Mouse (Mus musculus) CH12.LX (cell line): ENCODE measurements at regions not wholly inside any gene's neighbourhood (a gene's known extent, or its start where the extent isn't known, plus 50 kb on each side); places are given as distances from the start of the nearest gene placed in this dataset.

Experiments used
- DNase-seq: peaks from one replicate; pipeline ENCODE4 v3.0.0-alpha.2; 2013; ENCODE audit errors: extremely low read depth
- H3K27ac ChIP-seq: 2 replicates; pipeline ENCODE4 v1.5.1; 2012; ENCODE audit warnings: low read depth, mild to moderate bottlenecking, control low read depth, moderate library complexity; ENCODE audit not compliant: insufficient read depth
- H3K27me3 ChIP-seq: replicated peaks from 2 replicates; pipeline ENCODE3; 2012; ENCODE audit warnings: inconsistent platforms
- H3K36me3 ChIP-seq, 2 experiments: replicated peaks in 1 of 2; 2 replicates each; pipeline versions ENCODE3 to v1.6.1; 2012; ENCODE audit warnings: inconsistent platforms in 1 of 2, low read length in 1 of 2, mild to moderate bottlenecking in 1 of 2, mixed read lengths in 1 of 2, moderate library complexity in 1 of 2; ENCODE audit not compliant: control insufficient read depth in 1 of 2, insufficient read depth in 1 of 2
- H3K4me1 ChIP-seq, 2 experiments: 2 replicates each; pipeline ENCODE4 v1.6.1; 2012; ENCODE audit warnings: inconsistent platforms in 1 of 2, moderate library complexity in 1 of 2; ENCODE audit not compliant: insufficient read depth in 2 of 2, control insufficient read depth in 1 of 2
- H3K4me2 ChIP-seq: 2 replicates; pipeline ENCODE4 v1.6.1; 2012; ENCODE audit warnings: low read depth, mild to moderate bottlenecking, control low read depth; ENCODE audit not compliant: poor library complexity, insufficient read depth, severe bottlenecking
- H3K4me3 ChIP-seq, 3 experiments: fragments of 150-350 bp in 1 of 3; sonication (generic) in 1 of 3; replicated peaks in 1 of 3; 2 replicates each; pipeline versions ENCODE3 to v1.5.1; 2011 to 2012; ENCODE audit warnings: low read depth in 2 of 3, low read length in 2 of 3, mild to moderate bottlenecking in 2 of 3, moderate library complexity in 2 of 3, control low read depth in 1 of 3, improper control_type of control experiment in 1 of 3, inconsistent platforms in 1 of 3, mixed read lengths in 1 of 3; ENCODE audit not compliant: poor library complexity in 1 of 3
- H3K79me2 ChIP-seq: replicated peaks from 2 replicates; pipeline ENCODE4 v1.6.1; 2012; ENCODE audit warnings: mild to moderate bottlenecking, moderate library complexity; ENCODE audit not compliant: control insufficient read depth, poor library complexity, insufficient read depth, severe bottlenecking; ENCODE audit errors: extremely low read depth
- H3K9ac ChIP-seq: 2 replicates; pipeline ENCODE4 v1.6.1; 2012; ENCODE audit warnings: low read depth, mild to moderate bottlenecking, control low read depth, moderate library complexity; ENCODE audit not compliant: insufficient read depth
- H3K9me3 ChIP-seq: replicated peaks from 2 replicates; pipeline ENCODE3; 2012; ENCODE audit warnings: low read length, inconsistent platforms, mixed read lengths
- BHLHE40 ChIP-seq: IDR thresholded peaks from 2 replicates; pipeline ENCODE4 v1.6.1; 2011; ENCODE audit warnings: mild to moderate bottlenecking, low read depth, low read length, improper control_type of control experiment
- CHD2 ChIP-seq: IDR thresholded peaks from 2 replicates; pipeline ENCODE4 v1.6.1; 2011; ENCODE audit warnings: low read length, improper control_type of control experiment
- CTCF ChIP-seq, 2 experiments: IDR thresholded peaks in 1 of 2; conservative IDR thresholded peaks in 1 of 2; 2 replicates each; pipeline ENCODE4 v1.5.1; 2011 to 2012; ENCODE audit warnings: low read depth in 2 of 2, low read length in 2 of 2, improper control_type of control experiment in 1 of 2, inconsistent platforms in 1 of 2, mild to moderate bottlenecking in 1 of 2, moderate library complexity in 1 of 2
- E2F4 ChIP-seq: IDR thresholded peaks from 2 replicates; pipeline ENCODE4 v1.6.1; 2011; ENCODE audit warnings: low read depth, low read length, improper control_type of control experiment; ENCODE audit not compliant: insufficient replicate concordance
- ELF1 ChIP-seq: IDR thresholded peaks from 2 replicates; pipeline ENCODE4 v1.6.1; 2014; ENCODE audit warnings: low read depth, mild to moderate bottlenecking, inconsistent platforms, low read length, improper control_type of control experiment
- GABPA ChIP-seq: IDR thresholded peaks from 2 replicates; pipeline ENCODE4 v1.6.1; 2012; ENCODE audit warnings: low read depth, low read length, improper control_type of control experiment, inconsistent platforms; ENCODE audit not compliant: insufficient replicate concordance
- HCFC1 ChIP-seq: IDR thresholded peaks from 2 replicates; pipeline ENCODE4 v1.6.1; 2012; ENCODE audit warnings: low read depth, mild to moderate bottlenecking, inconsistent platforms, low read length, improper control_type of control experiment
- IRF4 ChIP-seq: IDR thresholded peaks from 2 replicates; pipeline ENCODE4 v1.6.1; 2014; ENCODE audit warnings: low read depth, mild to moderate bottlenecking, inconsistent platforms, low read length, improper control_type of control experiment
- JUND ChIP-seq: conservative IDR thresholded peaks from 2 replicates; pipeline ENCODE4 v1.6.1; 2011; ENCODE audit warnings: low read depth, low read length, improper control_type of control experiment
- MAZ ChIP-seq: IDR thresholded peaks from 2 replicates; pipeline ENCODE4 v1.6.1; 2012; ENCODE audit warnings: low read depth, mild to moderate bottlenecking, inconsistent platforms, low read length, improper control_type of control experiment, moderate library complexity
- MEF2A ChIP-seq: IDR thresholded peaks from 2 replicates; pipeline ENCODE4 v1.6.1; 2014; ENCODE audit warnings: low read depth, mild to moderate bottlenecking, inconsistent platforms, low read length, improper control_type of control experiment, borderline replicate concordance
- NELFE ChIP-seq: IDR thresholded peaks from 2 replicates; pipeline ENCODE4 v1.6.1; 2011; ENCODE audit warnings: low read depth, low read length, improper control_type of control experiment
- NRF1 ChIP-seq: IDR thresholded peaks from 2 replicates; pipeline ENCODE4 v1.6.1; 2014; ENCODE audit warnings: low read depth, mild to moderate bottlenecking, inconsistent platforms, low read length, improper control_type of control experiment, moderate library complexity
- RAD21 ChIP-seq: IDR thresholded peaks from 2 replicates; pipeline ENCODE4 v1.6.1; 2011; ENCODE audit warnings: low read depth, mild to moderate bottlenecking, low read length, improper control_type of control experiment, moderate library complexity
- RCOR1 ChIP-seq: conservative IDR thresholded peaks from 2 replicates; pipeline ENCODE4 v1.6.1; 2012; ENCODE audit warnings: low read depth, mild to moderate bottlenecking, inconsistent platforms, low read length, improper control_type of control experiment
- SIN3A ChIP-seq: IDR thresholded peaks from 2 replicates; pipeline ENCODE4 v1.6.1; 2012; ENCODE audit warnings: low read length, improper control_type of control experiment, inconsistent platforms
- TBP ChIP-seq: conservative IDR thresholded peaks from 2 replicates; pipeline ENCODE4 v1.6.1; 2011; ENCODE audit warnings: low read depth, low read length, improper control_type of control experiment
- USF2 ChIP-seq: conservative IDR thresholded peaks from 2 replicates; pipeline ENCODE4 v1.6.1; 2011; ENCODE audit warnings: low read depth, low read length, improper control_type of control experiment
- ZC3H11A ChIP-seq: IDR thresholded peaks from 2 replicates; pipeline ENCODE4 v1.6.1; 2012; ENCODE audit warnings: low read depth, mild to moderate bottlenecking, inconsistent platforms, low read length, improper control_type of control experiment
- ZMIZ1 ChIP-seq: IDR thresholded peaks from 2 replicates; pipeline ENCODE4 v1.6.1; 2012; ENCODE audit warnings: low read depth, mild to moderate bottlenecking, inconsistent platforms, low read length, improper control_type of control experiment
- ZNF384 ChIP-seq: IDR thresholded peaks from 2 replicates; pipeline ENCODE4 v1.6.1; 2012; ENCODE audit warnings: low read depth, low read length, improper control_type of control experiment, inconsistent platforms
- dilution Hi-C: fragments of 300-500 bp; cut with MboI; formaldehyde crosslinking; loops from 2 replicates; pipeline ENCODE4 v1.14.3; 2020; ENCODE audit warnings: low sequenced_read_pairs; ENCODE audit not compliant: extremely low pct_unique_long_range_greater_than_20kb, extremely low pct_ligation_motif_present
- in situ Hi-C: fragments of 300-500 bp; cut with MboI; formaldehyde crosslinking; loops from 3 replicates; pipeline ENCODE4 v1.14.3; 2019; ENCODE audit warnings: low sequenced_read_pairs, low pct_ligation_motif_present, low pct_unique_long_range_greater_than_20kb, mixed read lengths

DNA sequence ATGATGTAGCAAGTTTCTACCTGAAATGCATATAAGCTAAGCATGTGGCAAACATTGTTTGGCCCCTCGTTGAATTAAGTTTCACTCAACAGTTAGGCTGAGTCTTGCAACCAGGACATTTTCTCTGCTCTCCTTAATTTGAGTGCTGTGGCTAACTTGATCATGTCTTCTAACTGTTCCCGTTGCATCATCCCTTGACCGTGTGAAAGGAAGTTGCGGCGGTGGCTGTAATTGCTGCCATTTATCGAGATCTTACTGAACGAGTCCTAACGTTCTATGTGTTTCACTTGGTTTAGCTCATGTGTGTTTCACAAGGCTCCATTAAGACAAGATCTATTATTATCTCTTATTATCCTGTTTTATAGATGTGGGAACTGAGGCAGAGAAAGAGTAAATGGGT lies 144.8 kb downstream of the Btg1 start:
- Histone ChIP-seq H3K36me3 (no peaks in the 10 kb centered on the region), H3K4me3 (no peak overlapping the region), H3K9me3 (no peaks in the 10 kb centered on the region), H3K9ac (no peak overlapping the region), H3K79me2 (no peaks in the 10 kb centered on the region), H3K4me1 (peaks cover 0 to 12% of the 10 kb centered on the region in 2 experiments; a peak in 2 of 4 replicates), H3K27me3 (no peaks in the 10 kb centered on the region), H3K27ac (no peak overlapping the region), H3K4me2 (no peak overlapping the region)
- dilution Hi-C loops (no loop called here), in situ Hi-C loops (no loop called here)
- DNase-seq: no peak
- TF ChIP-seq BHLHE40: no peak
- no peak for TF ChIP-seq CHD2
- no peak for TF ChIP-seq CTCF (conservative IDR thresholded peaks at IDR 0.05 in 1 of 2, IDR thresholded peaks at IDR 0.05 in 1 of 2; ENCODE audit: low read depth in 2 of 2, low read length in 2 of 2)
- TF ChIP-seq MAZ: no peak
- TF ChIP-seq RCOR1: no peak
- no peak for TF ChIP-seq ZMIZ1
- TF ChIP-seq JUND: no peak
- TF ChIP-seq TBP: no peak
- TF ChIP-seq HCFC1: no peak
- TF ChIP-seq RAD21: no peak
- no peak for TF ChIP-seq NRF1
- no peak for TF ChIP-seq ZNF384
- TF ChIP-seq IRF4: no peak

DNA sequence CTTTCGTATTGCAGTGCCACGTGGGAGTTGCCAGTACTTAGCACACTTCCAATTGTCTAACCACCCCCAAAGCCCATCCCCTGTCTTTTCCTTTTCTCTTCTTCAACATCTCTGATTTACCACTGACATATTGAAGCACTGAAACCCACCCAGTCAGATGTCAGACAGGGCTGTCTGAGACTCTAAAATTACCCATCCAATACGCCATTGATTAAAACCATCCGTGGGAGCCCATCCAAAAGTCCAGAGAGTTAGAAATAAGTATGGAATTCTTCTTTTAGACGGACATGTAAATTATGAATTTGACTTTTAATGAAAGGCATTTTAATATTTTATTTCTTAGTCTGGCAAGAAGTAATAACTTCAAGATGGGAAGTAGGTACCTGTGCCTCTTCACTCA lies 148.8 kb downstream of the Btg1 start:
- no peaks in the 10 kb centered on the region for H3K27me3 ChIP-seq
- in situ Hi-C loops: no loop called here
- DNase-seq: no peak
- H3K36me3 ChIP-seq: no peaks in the 10 kb centered on the region
- dilution Hi-C loops: no loop called here
- H3K27ac ChIP-seq: no peak overlapping the region
- no peak for TF ChIP-seq HCFC1
- no peak for TF ChIP-seq CHD2
- no peak for TF ChIP-seq MAZ
- TF ChIP-seq MEF2A: no peak
- TF ChIP-seq ZC3H11A: no peak
- TF ChIP-seq NELFE: no peak
- no peak for TF ChIP-seq GABPA
- TF ChIP-seq E2F4: no peak
- TF ChIP-seq TBP: no peak
- TF ChIP-seq USF2: no peak
- TF ChIP-seq ELF1: no peak
- TF ChIP-seq RCOR1: no peak
- no peak for TF ChIP-seq RAD21
- TF ChIP-seq SIN3A: no peak
- TF ChIP-seq NRF1: no peak
- no peak overlapping the region for H3K9ac ChIP-seq
- H3K4me3 ChIP-seq: no peak overlapping the region
- H3K9me3 ChIP-seq: no peaks in the 10 kb centered on the region
- no peak overlapping the region for H3K4me2 ChIP-seq
- H3K4me1 ChIP-seq: peaks cover 0 to 12% of the 10 kb centered on the region in 2 experiments; a peak in 2 of 4 replicates
- no peaks in the 10 kb centered on the region for H3K79me2 ChIP-seq
